Mouse (Mus musculus): Measurements from ENCODE around the gene Ttll8.
A peak's percentile ranks its signal among the peaks of the same experiment; 100 is the strongest.

Ttll8 gene

DNA sequence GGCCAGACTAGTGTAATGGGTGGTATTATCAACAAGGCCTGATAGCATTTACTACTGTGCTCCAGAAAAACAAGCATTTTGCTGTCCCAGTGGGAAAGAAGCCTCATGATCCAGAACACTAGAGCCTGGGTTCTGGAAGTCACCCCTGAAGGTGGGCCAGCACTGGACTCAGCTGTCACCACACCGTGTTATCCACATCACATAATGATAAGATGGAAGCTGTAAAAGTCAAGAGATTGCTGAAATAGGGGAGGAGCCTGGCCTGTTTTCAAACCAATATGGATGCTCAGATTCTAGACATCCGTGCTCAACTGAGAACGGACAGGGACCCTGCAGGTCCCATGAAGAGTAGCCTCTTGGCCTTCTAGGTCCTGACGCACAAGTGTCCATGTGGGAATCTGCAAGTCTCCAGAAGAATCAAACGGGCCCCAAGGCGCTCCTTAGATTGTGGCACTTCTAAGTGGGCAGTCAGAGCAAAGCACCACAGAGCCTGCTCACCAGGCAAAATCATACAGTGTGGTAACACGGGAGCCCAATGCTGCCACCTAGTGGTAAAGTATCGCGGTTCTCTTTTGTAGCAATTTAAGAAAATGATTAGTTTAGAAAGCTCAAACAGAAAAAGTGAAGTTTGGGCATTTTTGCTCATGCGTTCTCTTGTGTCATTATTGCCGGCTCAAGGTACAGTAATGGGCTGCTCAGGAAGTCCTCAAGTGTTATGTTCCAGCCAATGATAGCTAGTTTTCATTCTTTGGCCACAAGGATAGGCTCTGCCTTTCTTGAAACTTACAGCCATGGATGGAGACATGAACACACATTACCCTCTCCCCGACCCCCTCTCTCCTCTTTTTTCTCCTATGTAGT lies 32.9 kb downstream of the Ttll8 start:
- peak; percentile 58 for DNase-seq (ENCODE audit: low read depth, low spot score)

- no peak for DNase-seq (ENCODE audit: low read depth, low spot score)
Observed at GRCm38 (mm10) chr15:88920065-88920464, 34.2 kb downstream of the Ttll8 start.

DNA sequence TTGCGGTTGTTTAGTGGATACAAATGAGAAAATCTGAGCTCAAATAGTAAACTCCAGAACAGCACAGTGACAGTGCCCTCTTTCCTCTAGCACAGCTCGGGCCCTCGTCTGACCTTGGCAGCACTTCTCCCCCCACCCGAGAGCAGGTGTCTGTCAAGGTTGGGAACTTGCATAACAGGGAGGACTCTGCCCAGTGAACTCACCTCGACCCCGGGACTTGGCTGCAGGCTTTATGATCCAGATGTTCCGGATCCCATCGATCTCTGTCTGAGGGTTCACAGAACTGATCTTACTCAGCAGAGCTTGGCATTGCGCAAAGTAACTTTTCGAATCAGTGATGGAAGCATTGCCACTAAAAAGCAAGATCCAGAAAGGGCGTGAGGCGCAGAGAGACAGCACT lies 34.9 kb downstream of the Ttll8 start:
- DNase-seq (ENCODE audit: low read depth, low spot score): no peak

DNA sequence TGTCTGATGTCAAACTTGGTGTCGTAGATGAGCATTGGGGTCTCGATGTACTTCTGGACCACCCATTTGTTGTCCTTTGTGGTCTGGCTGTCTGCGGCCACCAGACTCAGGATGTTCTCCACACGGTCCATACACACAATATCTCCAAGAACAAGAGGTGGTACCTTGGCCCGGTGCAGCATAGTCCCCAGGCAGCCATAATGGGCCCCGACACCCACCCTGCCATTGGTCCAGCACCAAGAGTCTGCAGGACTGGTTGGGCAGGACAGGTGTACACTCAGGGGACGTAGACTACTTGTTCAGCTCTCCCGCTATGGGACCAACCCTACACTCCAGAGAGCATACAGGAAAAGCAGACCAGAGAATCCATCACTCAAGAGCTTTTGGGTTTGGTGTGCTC lies 37.1 kb downstream of the Ttll8 start:
- no peak for DNase-seq (ENCODE audit: low read depth, low spot score)

GRCm38 (mm10) chr15:88916366-88916765 lies 37.9 kb downstream of the Ttll8 start:
- DNase-seq (ENCODE audit: low read depth, low spot score): no peak

GRCm38 (mm10) chr15:88915046-88915445 lies 39.2 kb downstream of the Ttll8 start:
- no peak for DNase-seq (ENCODE audit: low read depth, low spot score)

DNA sequence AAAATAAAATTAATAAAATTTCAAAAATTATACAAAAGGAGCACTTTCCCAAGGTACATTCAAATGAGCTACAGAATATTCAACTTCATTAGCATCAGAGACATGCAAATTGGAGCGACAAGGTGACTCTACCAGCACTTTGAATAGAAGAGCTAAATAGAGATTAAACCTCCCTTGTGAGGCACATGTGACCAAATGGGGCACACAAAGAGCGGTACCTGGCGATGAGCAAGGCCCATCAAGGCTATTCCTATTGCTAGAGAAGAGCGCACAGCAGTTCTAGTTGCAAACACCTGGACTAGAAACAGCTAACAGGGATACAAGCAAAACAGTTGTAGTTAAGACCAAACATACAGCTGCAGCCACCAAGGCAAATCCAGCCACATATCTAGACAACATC lies 47.9 kb downstream of the Ttll8 start:
- DNase-seq (ENCODE audit: low read depth, low spot score): no peak

- no peak for DNase-seq (ENCODE audit: low read depth, low spot score)
Observed at GRCm38 (mm10) chr15:88904056-88904811, 50.0 kb downstream of the Ttll8 start.

- no peak for DNase-seq (ENCODE audit: low read depth, low spot score)
Observed at GRCm38 (mm10) chr15:88903086-88903485, 51.1 kb downstream of the Ttll8 start.

- DNase-seq (ENCODE audit: low read depth, low spot score): no peak
Observed at GRCm38 (mm10) chr15:88902200-88902875, 51.9 kb downstream of the Ttll8 start.

DNA sequence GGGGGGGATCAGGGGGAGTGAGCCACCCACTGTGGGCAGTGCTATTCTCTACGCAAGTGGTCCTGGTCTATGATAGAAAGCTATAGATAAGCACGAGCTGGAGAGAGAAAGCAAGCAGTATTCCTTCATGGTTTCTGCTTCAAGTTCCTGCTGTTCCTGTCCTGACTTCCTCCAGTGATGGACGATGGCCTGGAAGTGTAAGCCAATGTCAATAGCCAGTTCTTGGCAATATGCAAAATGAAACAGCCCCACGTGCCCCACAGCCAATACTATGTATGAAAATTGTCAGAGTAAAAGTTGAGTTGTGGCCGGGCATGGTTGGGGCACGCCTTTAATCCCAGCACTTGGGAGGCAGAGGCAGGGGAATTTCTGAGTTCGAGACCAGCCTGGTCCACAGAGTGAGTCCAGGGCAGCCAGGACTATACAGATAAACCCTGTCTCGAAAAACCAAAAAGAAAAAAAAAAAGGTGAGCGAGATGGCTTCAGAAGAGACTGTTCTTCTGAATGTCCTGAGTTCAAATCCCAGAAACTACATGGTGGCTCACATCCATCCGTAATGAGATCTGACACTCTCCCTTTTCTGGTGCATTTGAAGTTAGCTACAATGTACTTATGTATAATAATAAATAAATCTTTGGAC lies 57.8 kb downstream of the Ttll8 start:
- DNase-seq (ENCODE audit: low read depth, low spot score): no peak

DNA sequence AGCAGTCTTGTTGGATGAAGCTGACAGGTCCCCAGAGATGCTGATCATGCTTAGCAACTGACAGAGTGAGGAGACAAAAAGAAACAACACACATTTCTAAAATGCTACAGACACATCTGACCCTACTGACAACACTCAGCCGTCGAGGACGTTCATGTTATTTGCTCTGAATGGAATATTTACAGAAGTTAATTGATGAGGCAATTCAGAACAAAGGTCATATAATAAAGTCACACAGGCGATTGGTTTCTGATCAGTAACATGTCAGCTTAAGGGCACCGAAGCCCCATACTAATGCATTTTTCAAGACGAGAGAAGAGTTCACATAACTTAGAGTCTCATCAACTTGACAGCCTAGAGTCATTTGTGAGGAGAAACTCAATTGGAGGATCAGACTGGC lies 58.3 kb downstream of the Ttll8 start:
- no peak for DNase-seq (ENCODE audit: low read depth, low spot score)

DNA sequence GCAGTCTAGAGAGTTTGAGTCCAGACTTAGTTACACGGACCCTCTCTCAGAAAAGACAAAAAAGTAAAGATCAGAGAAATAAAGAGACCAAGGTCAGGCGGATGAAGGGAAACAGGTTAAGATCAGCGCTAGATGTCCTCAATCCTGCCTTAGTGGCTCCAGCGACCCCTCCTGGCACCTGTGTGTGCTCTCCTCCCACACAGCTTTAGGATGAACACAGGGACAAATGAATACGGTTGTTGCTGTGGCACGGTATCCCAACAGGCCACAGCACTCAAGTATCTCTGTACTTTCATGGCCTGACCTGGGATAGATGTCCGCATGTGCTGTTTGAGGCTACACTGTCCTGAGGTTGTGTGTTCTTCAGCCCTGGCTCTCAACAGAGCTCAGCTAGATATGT lies 59.1 kb downstream of the Ttll8 start:
- no peak for DNase-seq (ENCODE audit: low read depth, low spot score)

DNA sequence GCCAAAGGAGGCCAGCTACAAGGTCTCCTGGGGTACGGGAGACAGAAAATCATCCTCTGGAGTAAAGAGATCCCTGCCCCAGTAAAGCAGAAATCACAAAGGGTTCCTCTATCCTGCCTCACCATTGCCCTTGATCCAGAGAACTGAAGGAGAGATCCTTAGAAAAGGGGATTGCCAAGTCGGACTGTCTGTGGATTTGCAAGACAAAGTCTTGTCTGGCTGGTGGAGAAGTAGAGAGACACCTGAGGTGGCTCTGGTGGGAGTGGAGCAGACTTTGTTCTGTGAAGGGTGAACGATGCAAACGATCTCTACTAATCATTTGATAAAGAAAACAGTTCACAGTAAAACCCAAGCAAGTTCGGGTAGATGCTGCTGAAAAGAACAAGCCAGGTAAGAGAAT lies 61.3 kb downstream of the Ttll8 start:
- no peak for DNase-seq (ENCODE audit: low read depth, low spot score)

DNA sequence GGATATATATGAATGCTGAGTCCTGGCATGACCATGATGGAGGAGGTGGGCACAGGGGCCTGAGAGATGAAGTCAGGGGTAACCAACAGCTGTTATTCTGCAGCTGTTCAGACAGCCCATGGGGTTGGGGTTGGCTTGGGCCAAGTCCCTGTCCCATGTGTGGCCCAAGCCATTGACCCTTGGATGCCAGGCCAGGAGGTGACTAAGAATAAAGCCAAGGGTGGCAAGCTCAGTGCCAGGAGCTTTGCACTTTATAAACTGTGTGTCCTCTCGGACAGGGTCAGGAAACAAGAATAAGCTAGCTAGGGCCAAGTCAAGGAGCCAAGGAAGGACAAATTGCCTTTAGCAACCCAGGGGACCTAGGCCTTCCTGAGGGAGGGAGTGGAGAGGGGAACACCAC lies 62.0 kb downstream of the Ttll8 start:
- no peak for DNase-seq (ENCODE audit: low read depth, low spot score)

- no peak for DNase-seq (ENCODE audit: low read depth, low spot score)
Observed at GRCm38 (mm10) chr15:88891676-88892040, 62.6 kb downstream of the Ttll8 start.

DNA sequence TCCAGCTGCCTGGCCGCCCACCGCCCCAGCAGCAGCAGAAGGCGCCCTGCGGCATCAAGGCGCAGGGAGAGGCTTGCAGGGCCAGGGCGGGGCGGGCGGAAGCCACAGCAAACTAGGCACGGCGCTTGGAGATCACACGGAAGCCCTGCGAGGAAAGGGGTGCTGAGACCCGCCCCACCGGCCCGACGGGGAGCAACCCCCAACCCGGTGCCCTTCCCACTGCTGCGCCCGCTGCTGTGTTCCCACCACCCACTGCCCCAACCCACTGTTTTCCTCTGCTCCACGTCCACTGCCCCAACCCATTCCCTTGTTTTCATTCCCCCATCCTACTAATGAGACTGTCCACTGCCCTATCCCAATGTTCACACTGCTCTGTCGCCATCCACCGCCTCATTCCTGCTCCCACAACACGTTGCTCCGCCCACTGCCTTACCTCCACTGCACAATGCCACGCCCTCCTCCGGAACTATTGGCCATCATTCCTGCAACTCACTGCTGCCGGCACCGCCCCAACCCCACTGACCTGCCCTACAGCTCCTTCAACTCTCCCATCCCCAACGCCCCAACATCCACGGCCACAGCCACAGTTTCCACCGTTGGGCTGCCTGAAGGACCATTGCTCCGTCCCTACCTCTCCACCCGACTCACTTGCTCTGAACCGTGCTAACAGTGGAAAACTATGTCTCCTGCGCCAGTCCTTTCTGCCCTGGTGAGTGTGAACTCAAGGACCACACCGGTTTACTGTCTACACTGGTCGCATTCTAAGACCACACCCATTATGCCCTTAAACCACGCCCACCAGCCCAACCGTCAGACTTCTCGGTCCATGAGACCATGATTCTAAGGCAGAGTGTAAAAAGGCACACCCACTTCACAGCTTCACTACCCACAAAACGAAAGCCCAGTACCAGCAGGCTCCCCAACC lies 63.2 kb downstream of the Ttll8 start:
- peak; percentile 71 for DNase-seq (ENCODE audit: low read depth, low spot score)

GRCm38 (mm10) chr15:88889994-88890393 lies 64.2 kb downstream of the Ttll8 start:
- DNase-seq (ENCODE audit: low read depth, low spot score): no peak

- no peak for DNase-seq (ENCODE audit: low read depth, low spot score)
Observed at GRCm38 (mm10) chr15:88889032-88889431, 65.2 kb downstream of the Ttll8 start.

DNA sequence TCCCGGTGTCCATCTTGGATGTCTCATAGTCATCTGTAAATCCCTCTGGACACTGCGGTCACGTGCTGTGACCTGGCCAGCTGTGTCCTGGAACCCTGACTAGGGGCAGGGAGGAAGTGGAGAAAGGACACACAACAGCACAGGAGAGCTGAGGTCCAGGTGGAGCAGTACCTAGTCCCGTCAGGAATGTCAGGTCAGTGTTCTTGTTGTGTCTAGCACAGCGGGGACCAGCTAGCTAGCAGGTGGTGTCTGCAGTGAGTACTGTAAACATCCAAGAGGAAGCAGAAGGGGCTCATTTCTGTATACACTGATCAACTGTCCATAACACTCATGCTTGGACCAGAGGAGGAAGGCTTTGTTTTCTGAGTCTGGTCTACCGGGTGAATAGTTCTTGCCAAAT lies 68.8 kb downstream of the Ttll8 start:
- no peak for DNase-seq (ENCODE audit: low read depth, low spot score)

- DNase-seq (ENCODE audit: low read depth, low spot score): no peak
Observed at GRCm38 (mm10) chr15:88883342-88883741, 70.9 kb downstream of the Ttll8 start.

Data from telencephalon, adult 2 months (tissue).